Mouse (Mus musculus) ovary, postnatal 10 days (tissue): Measurements from ENCODE around the gene Lrrc8a.

Experiments
- DNase-seq: peaks from one replicate; pipeline ENCODE4 v3.0.0; 2022; ENCODE audit warnings: low spot score

Lrrc8a gene

GRCm38 (mm10) chr2:30237199-30237880 is at the start of gene Lrrc8a:
Gene Lrrc8a (plus strand): TSS chr2:30237715.
- peak; percentile 96 for DNase-seq

DNA sequence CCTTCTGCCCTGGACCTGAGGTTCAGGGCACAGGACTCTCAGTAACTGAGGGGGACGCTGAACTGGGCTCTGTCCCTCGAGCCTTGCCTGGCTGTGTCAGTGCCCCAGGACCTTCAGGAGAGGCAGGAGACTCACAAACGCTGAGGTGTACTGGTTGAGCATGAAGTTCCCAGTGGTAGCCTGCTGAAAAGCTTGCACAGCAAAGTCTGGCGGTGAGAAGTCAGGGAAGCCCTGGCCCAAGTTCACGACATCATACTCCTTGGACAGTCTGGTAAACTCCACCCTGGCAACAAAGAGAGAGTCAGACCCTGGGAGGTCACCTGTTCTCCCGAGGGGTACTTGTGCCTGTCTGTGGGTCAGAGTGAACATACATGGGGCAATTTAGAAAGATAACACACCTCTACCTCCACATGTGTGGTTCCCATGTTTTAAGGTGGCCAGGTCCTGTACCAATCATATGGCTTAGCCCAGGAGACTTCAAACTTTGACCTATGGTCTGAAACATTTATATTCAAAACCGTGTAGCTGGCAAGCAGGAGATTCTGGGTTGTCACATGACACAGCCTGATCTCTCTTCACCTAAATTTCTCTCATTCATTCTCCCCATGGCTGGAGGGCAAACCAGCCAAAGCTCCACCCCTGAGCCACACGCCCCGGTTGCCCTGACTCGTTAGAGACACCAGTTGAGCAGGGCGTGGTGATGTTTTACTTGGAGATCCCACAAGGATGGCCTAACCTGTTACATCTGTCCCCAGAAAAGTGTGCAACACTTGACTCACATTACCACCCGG is 45.5 kb upstream of the Lrrc8a start:
- DNase-seq, result no peak

- DNase-seq, result no peak
These were observed 42.9 kb upstream of the Lrrc8a start for GRCm38 (mm10) chr2:30194656-30195055.

- no peak for DNase-seq
These were observed 39.5 kb upstream of the Lrrc8a start for GRCm38 (mm10) chr2:30198021-30198420.

GRCm38 (mm10) chr2:30199984-30200383 is 37.5 kb upstream of the Lrrc8a start:
- DNase-seq, result no peak

- DNase-seq, result no peak
These were observed 37.1 kb upstream of the Lrrc8a start for GRCm38 (mm10) chr2:30200388-30200925.

- DNase-seq, result no peak
These were observed 34.1 kb upstream of the Lrrc8a start for GRCm38 (mm10) chr2:30203439-30203838.

- DNase-seq, result no peak
These were observed 32.3 kb upstream of the Lrrc8a start for GRCm38 (mm10) chr2:30205255-30205628.

DNA sequence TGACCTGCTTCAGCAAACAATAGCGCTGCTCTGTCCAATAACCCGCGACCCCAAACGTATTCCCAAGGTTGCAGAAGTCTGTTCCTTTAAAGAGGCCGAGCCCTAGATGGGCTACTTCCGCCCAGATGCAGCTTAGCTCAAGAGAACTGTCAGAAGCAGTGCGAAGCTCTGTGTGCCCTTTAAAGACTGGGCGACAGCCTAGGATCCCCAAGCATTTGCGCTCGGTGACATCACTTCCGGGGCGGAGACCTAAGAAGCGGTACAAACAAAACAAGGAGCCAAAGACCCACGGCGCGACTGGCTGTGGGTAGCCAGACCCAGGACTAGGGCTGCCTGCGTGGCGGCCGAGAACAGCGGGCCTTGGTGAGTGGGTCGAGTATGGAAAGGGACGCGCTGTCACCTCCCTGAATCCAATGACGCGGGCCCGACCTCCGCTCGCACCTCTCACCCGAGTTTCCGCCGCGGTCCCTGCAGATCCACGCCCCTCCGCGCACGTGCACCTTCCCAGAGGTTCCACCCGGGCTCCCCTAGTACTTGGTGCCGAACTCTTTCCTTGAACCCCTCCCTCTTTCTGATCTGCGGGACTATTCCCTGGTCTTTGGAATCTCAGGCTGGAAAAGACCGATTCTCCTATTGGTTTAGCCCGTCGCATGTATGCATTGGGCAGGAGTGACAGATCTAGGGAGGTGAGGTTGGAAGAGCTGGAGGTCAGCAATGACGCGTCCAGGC is 31.7 kb upstream of the Lrrc8a start, which contains the start of gene Kyat1:
Kyat1 (minus strand) TSS at position 219 of the 729 bp plus-strand sequence.
- DNase-seq, result peak; percentile 69

GRCm38 (mm10) chr2:30207401-30207800 is 30.1 kb upstream of the Lrrc8a start:
- DNase-seq, result no peak

DNA sequence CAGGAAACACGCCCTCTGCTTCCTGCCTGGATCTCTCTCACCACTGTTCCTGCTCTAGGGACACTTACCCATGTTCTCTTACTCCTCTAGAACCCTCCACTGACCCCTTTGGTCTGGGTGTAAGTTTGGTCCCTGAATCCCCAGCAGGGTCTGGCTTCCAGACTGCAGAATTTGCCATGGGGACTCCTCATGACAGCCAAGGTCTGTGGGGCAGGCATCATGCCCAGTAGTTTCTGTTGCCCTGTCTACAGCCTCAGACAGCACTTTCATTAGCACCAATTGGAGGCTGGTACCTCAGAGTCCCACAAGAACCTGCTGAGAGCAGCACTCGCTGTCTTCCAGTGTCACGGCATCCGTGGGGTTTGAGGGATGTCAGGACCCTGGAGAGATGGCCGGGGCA is 29.6 kb upstream of the Lrrc8a start:
- no peak for DNase-seq

GRCm38 (mm10) chr2:30211408-30212168 is 25.9 kb upstream of the Lrrc8a start:
- DNase-seq, result no peak

DNA sequence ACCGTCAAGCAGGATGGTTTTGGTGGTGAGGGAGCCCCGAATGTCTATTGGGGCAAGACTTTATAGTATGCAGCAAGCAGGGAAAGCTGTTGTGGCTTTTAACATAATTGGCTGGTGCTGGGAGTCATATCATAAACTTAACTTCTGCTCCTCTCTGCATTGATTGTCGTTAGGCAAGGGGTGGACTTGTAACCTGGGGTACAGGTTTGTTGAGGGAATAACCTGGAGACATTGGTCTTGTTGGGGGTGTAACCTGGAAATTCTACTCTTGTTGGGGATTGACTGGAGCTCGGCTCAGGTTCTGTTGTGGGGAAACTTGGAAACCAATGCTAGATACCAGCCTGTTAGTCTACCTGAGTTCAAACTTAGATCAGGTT is 25.4 kb upstream of the Lrrc8a start:
- no peak for DNase-seq

GRCm38 (mm10) chr2:30212951-30213350 is 24.6 kb upstream of the Lrrc8a start:
- DNase-seq, result no peak

DNA sequence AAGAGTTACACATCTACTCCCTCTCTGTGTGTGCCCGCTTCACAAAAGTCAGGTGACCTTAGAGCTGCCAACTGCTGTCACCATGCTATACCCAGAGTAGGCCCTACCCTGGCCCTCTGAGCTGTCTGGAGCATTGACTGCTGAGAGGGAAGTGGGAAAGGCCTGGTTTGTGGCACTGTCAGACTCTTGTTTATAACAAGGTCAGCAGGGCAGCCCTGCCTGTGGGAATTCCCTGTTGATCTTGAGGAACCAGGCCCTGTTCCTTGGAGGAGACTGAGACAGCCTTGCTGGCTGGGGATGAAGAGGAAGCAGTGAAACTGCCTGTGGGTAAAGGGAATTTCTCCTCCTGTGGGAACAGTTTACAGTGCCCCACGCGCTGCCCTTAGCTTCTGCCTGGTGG is 22.8 kb upstream of the Lrrc8a start:
- no peak for DNase-seq

GRCm38 (mm10) chr2:30215493-30215892 is 22.0 kb upstream of the Lrrc8a start:
- no peak for DNase-seq

- no peak for DNase-seq
These were observed 21.2 kb upstream of the Lrrc8a start for GRCm38 (mm10) chr2:30216293-30216692.

DNA sequence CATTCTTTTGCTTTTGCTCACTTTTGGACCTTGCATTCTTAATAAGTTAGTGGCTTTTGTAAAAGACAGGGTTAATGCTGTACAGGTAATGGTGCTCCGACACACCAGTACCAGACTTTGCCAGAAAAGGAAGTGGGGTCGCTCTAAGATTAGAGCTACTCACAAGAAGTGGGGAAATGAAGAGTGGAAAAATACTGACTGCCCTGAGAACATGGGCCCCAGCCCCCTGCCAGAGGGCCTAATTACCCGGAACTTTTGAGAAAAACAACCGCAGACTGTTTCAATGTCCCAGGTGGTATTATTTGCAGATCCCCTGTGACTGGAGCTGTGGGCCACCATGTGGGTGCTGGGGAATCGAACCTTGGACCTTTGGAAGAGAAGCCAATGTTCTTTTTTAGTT is 1.9 kb upstream of the Lrrc8a start:
- DNase-seq, result no peak

DNA sequence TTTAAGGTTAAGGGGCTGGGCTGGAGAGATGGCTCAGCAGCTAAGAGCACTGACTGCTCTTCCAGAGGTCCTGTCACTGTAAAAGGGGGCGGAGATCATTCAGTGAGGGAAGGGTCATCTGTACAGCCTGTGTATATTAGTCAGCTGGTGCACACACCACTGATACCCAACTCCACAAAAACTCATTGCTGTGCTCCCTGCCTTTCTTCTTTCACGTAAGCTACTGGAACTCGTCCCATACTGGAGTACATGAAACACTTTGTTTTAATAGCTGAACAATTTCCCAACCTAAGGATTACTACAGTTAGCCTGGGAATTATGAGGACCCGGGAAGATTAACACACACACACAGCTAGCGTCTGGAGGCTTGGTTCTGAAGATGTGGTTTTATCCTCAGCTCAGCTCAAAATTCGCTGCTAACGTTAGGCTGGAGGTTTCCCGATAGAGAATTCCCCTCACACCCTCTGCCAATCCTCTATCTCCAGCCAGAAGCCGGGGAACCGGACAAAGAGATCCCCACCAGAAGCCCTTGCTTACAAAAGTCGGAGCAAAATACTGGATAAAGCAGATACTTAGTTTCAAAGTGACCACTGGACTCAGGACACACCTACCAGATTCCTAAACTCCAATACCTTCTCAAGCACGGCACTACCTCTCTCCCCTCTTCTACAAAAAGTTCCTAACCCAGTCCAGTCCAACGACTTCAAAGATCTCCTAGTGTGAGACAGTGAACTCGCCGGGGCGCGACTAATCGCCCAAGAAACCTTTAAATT is 903 bp upstream of the Lrrc8a start:
- no peak for DNase-seq

DNA sequence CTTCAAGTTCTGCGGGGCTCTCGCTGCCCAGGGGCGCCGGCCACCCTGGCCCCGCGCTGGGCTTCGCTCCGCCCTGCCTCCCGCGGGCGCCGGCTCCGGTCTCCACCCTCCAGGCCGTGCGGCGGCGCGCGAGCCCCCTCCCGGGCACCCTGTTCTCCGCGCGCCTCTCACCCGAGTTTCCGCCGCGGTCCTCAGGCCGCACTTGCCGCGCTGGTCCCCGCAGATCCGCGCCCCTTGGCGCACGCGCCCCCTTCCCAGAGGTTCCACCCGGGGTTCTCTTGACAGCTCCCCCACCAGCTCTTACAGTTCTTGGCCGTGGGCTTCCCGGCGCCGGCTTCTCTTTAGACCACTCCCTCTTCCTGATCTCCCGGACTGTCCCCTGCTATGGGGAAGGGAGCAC is 366 bp downstream of the Lrrc8a start:
- peak; percentile 60 for DNase-seq

DNA sequence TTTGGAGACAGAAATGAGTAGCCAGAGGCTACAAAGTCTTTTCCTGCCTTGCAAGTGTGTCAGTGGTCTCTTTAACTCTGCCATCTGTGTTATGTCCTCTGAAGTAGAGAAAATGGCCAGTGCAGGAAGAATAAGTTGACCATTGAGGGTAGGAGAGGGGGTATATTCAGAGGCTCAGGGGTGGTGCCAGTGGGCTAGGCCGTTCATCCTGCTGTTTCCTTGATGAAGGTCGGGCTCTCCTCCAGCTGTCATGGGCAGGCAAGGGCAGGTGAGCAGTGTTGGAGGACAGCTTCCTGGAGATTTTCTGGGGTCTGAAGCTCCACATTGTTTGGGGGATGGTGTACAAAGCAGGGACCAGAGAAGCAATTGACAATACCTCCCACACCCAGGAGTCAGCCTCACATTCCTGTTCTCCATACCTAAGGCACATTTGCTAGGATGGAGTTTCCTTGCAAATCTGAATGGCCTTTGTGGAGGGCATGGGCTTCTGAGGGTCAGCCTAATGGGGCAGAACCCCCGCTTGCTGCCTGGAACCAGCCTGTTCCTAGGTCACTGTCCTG is 1.5 kb downstream of the Lrrc8a start:
- DNase-seq, result no peak
